Mouse (Mus musculus): ENCODE results near the gene Hba-a2. TPM values are rescaled to one million over a fixed set of nuclear protein-coding genes. Genes with fewer than 3 reads are reported as not detected.

Gene Hba-a2
- total RNA-seq, 2 experiments from 2014 or later = 192 to 362 TPM

GRCm38 (mm10) chr11:32320507-32321195 is 24.4 kb downstream of the Hba-a2 start:
- DNase-seq = no peak

- DNase-seq = peak in 1 of 2 experiments; percentile 45
Observed at GRCm38 (mm10) chr11:32321196-32321565, 24.9 kb downstream of the Hba-a2 start.

DNA sequence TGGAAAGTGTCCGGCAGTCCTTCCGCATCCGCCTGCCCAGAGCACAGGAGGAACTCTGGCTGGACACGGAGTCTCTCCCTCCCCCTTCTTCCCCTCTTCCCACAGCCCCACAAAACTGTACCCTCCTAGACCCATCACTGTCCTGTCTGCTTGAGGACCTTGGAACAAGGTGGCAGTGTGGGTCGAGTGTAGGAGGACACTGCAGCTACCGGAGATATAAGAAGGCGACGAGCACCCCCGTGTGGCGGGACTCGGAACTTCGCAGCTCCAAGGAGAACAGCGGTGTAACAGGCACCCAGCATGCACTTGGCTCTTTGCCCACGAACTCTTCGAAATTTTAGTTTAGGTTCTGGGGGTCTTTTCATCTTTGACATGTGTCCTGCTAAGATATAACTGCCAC is 28.3 kb downstream of the Hba-a2 start:
- DNase-seq = peak; percentile 76 to 79

GRCm38 (mm10) chr11:32331075-32331474 is 34.8 kb downstream of the Hba-a2 start:
- DNase-seq = no peak

GRCm38 (mm10) chr11:32331861-32332260 is 35.6 kb downstream of the Hba-a2 start:
- DNase-seq = no peak

- DNase-seq = no peak
Observed at GRCm38 (mm10) chr11:32333235-32333634, 36.9 kb downstream of the Hba-a2 start.

DNA sequence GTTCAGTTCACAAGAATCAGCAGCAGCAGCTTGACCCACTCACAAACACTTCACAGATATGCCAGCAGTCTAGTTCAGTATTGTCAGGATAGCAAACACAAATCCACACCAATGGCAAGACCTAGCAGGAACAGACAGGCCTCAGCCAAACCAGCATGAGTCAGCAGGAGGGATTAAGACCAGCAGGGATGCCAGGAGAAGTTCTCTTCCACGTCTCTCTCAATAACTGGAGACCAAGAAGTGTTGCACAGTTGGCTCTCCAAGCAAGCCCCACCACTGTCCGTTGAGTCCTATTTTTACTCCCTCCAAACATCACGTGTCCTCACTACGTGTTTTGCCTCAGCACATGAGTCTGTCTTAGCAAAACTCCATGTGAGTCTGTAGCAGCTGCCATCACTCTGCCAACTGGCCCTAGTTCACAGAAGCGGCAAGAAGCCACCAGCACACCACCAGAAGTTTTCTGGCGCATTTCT is 40.2 kb downstream of the Hba-a2 start:
- no peak for DNase-seq

DNA sequence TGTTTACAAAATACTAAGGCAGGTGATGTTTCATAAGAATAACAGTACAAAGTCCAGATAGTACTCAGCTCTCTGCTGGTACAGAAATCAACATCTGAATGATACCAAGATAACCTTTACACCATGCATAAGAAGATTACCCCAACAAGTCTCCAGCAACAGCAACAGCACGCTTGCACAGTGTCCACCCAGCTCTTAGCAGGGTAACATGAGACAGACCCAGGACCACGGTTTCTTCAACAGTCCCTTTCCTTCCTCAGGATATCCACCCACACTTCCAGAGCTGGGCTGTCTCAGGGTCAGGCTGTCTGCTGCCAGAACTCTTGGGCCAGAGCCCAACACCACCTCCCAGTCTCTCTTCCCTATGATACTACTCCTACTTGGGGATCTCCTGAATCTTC is 42.8 kb downstream of the Hba-a2 start:
- no peak for DNase-seq

GRCm38 (mm10) chr11:32340476-32341473 is 44.5 kb downstream of the Hba-a2 start:
- no peak for DNase-seq

- no peak for DNase-seq
Observed at GRCm38 (mm10) chr11:32342770-32343191, 46.5 kb downstream of the Hba-a2 start.

DNA sequence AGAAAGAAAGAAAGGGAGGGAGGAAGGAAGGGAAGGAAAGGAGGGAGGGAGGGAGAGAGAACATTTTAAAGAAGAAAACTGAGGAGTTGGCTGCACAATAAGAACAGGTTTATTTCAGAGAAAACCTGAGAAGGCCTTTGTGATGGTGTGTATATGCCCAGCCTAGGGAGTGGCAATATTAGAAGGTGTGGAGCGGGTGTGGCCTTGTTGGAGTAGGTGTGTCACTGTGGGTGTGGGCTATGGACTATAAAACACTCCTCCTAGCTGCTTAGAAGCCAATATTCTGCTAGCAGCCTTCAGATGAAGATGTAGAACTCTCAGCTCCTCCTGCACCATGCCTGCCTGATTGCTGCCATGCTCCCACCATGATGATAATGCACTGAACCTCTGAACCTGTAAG is 47.1 kb downstream of the Hba-a2 start:
- DNase-seq = no peak

DNA sequence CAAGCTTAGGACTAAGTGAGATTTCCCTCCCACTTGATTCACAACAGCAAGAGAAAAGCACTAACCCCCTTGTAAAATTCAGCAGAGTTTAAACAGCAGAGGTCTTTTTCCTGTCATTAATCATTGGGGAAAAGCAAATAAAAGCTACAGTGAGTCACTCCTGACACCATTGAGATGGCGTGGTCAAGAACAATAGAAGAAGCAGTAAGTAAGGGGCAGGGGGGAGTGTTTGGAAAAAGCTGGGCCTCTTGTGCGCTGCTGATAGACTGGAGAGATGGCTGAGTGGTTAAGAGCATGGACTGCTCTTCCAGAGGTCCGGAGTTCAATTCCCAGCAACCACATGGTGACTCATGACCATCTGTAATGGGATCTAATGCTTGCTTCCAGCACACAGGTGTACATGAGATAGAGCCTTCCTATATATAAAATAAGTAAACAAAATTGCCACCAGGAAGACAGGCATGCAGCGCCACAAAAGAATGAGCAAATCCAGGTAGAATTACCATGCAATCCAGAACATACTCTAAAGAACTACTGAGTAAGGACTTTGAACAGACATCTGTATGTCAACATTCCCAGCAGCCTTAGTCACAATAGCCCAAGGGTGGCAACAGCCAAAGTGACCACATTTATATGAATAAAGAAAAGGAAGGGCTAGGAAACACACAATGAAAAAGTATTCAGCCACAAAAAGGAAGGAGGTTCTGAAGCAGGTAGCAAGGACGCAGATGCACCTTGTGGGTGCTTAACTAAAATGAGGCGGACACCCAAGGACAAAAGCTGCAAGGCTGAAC is 49.4 kb downstream of the Hba-a2 start:
- no peak for DNase-seq

Other genes starting within 250 kb of the Hba-a2 start
- gene Il9r, start 96.2 kb upstream of the Hba-a2 start, total RNA-seq (2021) = not detected
- gene Snrnp25, start 91.1 kb upstream of the Hba-a2 start, total RNA-seq (2021) = 10 to 100 TPM; 18.0 to 19.0 TPM
- 10 to 100 TPM; 13.4 to 16.5 TPM for gene Rhbdf1, start 74.2 kb upstream of the Hba-a2 start, total RNA-seq (2021)
- gene Mpg, start 70.0 kb upstream of the Hba-a2 start, total RNA-seq (2021) = 10 to 100 TPM; 16.8 to 17.0 TPM
- 10 to 100 TPM; 47.3 to 61.2 TPM for gene Nprl3, start 28.8 kb upstream of the Hba-a2 start, total RNA-seq (2021)
- gene Hba-x, start 20.1 kb upstream of the Hba-a2 start, total RNA-seq (2021) = not detected
- gene Hba-a1, start 13.0 kb upstream of the Hba-a2 start, total RNA-seq (2021) = 100 to 1,000 TPM; 243 to 385 TPM
- gene Hbq1b, start 9.5 kb upstream of the Hba-a2 start, total RNA-seq (2021) = 1 to 10 TPM in 1 of 2 experiments, not detected in 1; 2.3 TPM
- gene Hbq1a, start 3.6 kb downstream of the Hba-a2 start, total RNA-seq (2021) = 1 to 10 TPM in 1 of 2 experiments, not detected in 1; 1.4 TPM
- 10 to 100 TPM; 10.5 to 12.6 TPM for gene Sh3pxd2b, start 51.3 kb downstream of the Hba-a2 start, total RNA-seq (2021)
- gene Ubtd2, start 158.9 kb downstream of the Hba-a2 start, total RNA-seq (2021) = 10 to 100 TPM; 34.7 to 34.9 TPM
- gene Efcab9, start 235.6 kb downstream of the Hba-a2 start, total RNA-seq (2021) = 1 to 10 TPM; 2.2 to 2.5 TPM
- gene Stk10, start 236.8 kb downstream of the Hba-a2 start, total RNA-seq (2021) = 1 to 10 TPM; 8.3 to 8.7 TPM

All from layer of hippocampus, postnatal 36 days (tissue).